Mouse (Mus musculus) hindbrain, embryonic 11.5 days (tissue): ENCODE data around the gene Insig1. TPM values are rescaled to one million over a fixed set of nuclear protein-coding genes. Genes with fewer than 3 reads are reported as not detected.

Source experiments
- ATAC-seq: fragments of 200-750 bp; cut with Nextera tagmentation; 2 replicates; pipeline ENCODE4 v1.8.0; 2017; ENCODE audit warnings: mild to moderate bottlenecking, moderate TSS enrichment, moderate library complexity; ENCODE audit not compliant: low FRiP score
- DNase-seq: peaks from one replicate; pipeline ENCODE4 v3.0.0-alpha.2; 2015; ENCODE audit warnings: low spot score
- H3K27ac ChIP-seq: fragments of 300-500 bp; sonication (generic); 2 replicates; pipeline ENCODE4 v1.5.1; 2014; ENCODE audit warnings: mild to moderate bottlenecking, low read depth, low read length
- H3K27me3 ChIP-seq: fragments of 300-500 bp; sonication (generic); 2 replicates; pipeline ENCODE4 v1.6.1; 2014; ENCODE audit warnings: mild to moderate bottlenecking, low read length, moderate library complexity, mixed read lengths; ENCODE audit not compliant: control insufficient read depth, insufficient read depth
- H3K36me3 ChIP-seq: fragments of 300-500 bp; sonication (generic); 2 replicates; pipeline ENCODE4 v1.6.1; 2014; ENCODE audit warnings: mild to moderate bottlenecking, low read length, moderate library complexity, mixed read lengths; ENCODE audit not compliant: control insufficient read depth, insufficient read depth
- H3K4me1 ChIP-seq: fragments of 300-500 bp; sonication (generic); replicated peaks from 2 replicates; pipeline ENCODE4 v1.6.1; 2014; ENCODE audit warnings: low read length, mixed read lengths; ENCODE audit not compliant: control insufficient read depth, insufficient read depth
- H3K4me2 ChIP-seq: fragments of 300-500 bp; sonication (generic); replicated peaks from 2 replicates; pipeline ENCODE4 v1.6.1; 2014; ENCODE audit warnings: mild to moderate bottlenecking, low read depth, low read length
- H3K4me3 ChIP-seq: fragments of 300-500 bp; sonication (generic); 2 replicates; pipeline ENCODE4 v1.5.1; 2014; ENCODE audit warnings: low read depth, low read length
- H3K9ac ChIP-seq: fragments of 300-500 bp; sonication (generic); 2 replicates; pipeline ENCODE4 v1.6.1; 2014; ENCODE audit warnings: low read depth, low read length
- H3K9me3 ChIP-seq: fragments of 300-500 bp; sonication (generic); 2 replicates; pipeline ENCODE4 v1.6.1; 2016; ENCODE audit warnings: low read length; ENCODE audit not compliant: control insufficient read depth
- WGBS: fragments of 180-500 bp; shearing (Covaris S2); extraction: QIAGEN DNeasy Blood & Tissue Kit; methylation state at CpG from one replicate; pipeline ENCODE4 v1.1.7; 2014; 5-methylcytosine and 5-hydroxymethylcytosine counted together
- polyA plus RNA-seq: library from polyadenylated mRNA; unstranded; fragments of >200 nt; fragmentation: Nextera tagmentation; extraction: Ambion mirVana; gene quantifications from 2 replicates; pipeline ENCODE4 v1.2.1, GENCODE M21; 2014

The Insig1 gene
- polyA plus RNA-seq, 1 experiment from 2014 or later: 118 TPM

GRCm38 (mm10) chr5:28071456-28072223 lies 477 bp downstream of the Insig1 start:
- Histone ChIP-seq H3K36me3 (peaks cover 19% of the 10 kb centered on the region), H3K4me2 (peak overlapping the region; percentile 78), H3K9me3 (no peaks in the 10 kb centered on the region), H3K27me3 (no peaks in the 10 kb centered on the region), H3K4me3 (peak overlapping the region; percentile 92), H3K4me1 (peaks cover 11% of the 10 kb centered on the region), H3K9ac (peak overlapping the region; percentile 87), H3K27ac (peak overlapping the region; percentile 88)
- ATAC-seq: peak; percentile 81
- peak; percentile 84 for DNase-seq
- WGBS: under 1% methylated on average over 50 of the region's 50 CpGs

GRCm38 (mm10) chr5:28079431-28079830 lies 8.3 kb downstream of the Insig1 start:
- 74% methylated on average over 2 of the region's 2 CpGs for WGBS

DNA sequence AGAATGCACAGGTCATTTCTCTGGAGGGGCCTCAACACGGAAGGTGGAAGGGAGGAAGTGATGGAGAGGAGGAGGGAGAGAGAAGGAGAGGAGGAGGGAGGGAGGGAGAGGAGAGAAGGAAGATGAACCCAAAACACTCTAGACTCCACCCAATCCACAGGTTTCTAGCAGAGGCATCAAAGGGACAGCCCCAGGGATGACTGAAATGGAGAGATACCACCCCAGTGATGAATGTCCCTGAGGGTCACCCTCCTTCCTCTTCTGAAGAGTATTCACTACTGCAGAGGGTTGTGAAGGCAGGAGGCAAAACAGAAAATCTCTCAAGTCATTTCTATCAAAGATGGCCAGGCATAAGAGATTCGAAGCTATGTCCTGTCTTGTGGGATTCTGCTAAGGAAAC lies 10.0 kb downstream of the Insig1 start:
- ATAC-seq (no peak), DNase-seq (no peak)
- H3K9me3 ChIP-seq: no peaks in the 10 kb centered on the region
- no peak overlapping the region for H3K9ac ChIP-seq
- WGBS: 76% methylated on average over 2 of the region's 2 CpGs
- H3K27ac ChIP-seq: no peak overlapping the region
- H3K27me3 ChIP-seq: no peaks in the 10 kb centered on the region
- H3K4me3 ChIP-seq: no peak overlapping the region
- no peak overlapping the region for H3K4me2 ChIP-seq
- peaks cover 5% of the 10 kb centered on the region; the same call in 1 of the 2 replicates for H3K36me3 ChIP-seq
- no peaks in the 10 kb centered on the region for H3K4me1 ChIP-seq

More at GRCm38 (mm10) chr5:28079431-28079830, 8.3 kb downstream of the Insig1 start:
- no peaks in the 10 kb centered on the region for H3K4me1 ChIP-seq
- no peak overlapping the region for H3K9ac ChIP-seq
- H3K9me3 ChIP-seq: no peaks in the 10 kb centered on the region
- peaks cover 10% of the 10 kb centered on the region; the same call in 1 of the 2 replicates for H3K36me3 ChIP-seq
- DNase-seq: no peak
- no peak for ATAC-seq
- no peaks in the 10 kb centered on the region for H3K27me3 ChIP-seq
- no peak overlapping the region for H3K4me2 ChIP-seq
- H3K27ac ChIP-seq: no peak overlapping the region
- H3K4me3 ChIP-seq: no peak overlapping the region

- Histone ChIP-seq H3K9me3 (no peaks in the 10 kb centered on the region), H3K4me1 (no peaks in the 10 kb centered on the region)
- 90% methylated on average over 2 of the region's 2 CpGs for WGBS
Observed at GRCm38 (mm10) chr5:28081822-28082221, 10.7 kb downstream of the Insig1 start.

DNA sequence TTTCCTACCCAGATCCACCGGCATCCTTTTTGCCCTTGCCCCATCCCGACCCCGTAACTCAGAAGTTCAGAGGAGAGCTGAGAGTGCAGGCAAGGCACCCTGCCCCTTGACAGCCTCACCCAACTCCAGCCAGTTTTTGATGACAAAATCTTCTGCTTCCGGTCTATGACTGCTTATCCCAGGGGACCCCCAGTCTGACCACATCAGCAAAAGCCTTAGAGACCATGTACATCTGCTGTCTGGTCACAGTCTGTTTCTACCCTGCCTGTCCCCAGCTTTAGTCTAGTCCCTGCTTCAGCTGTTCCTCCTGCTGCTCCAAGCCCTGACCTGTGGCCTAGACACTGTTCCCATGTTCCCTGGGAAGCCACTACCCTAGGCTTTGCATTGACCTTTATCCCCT lies 11.1 kb downstream of the Insig1 start:
- Histone ChIP-seq H3K27ac (no peak overlapping the region), H3K4me2 (no peak overlapping the region)
- WGBS: 68% methylated on average over 4 of the region's 4 CpGs

More at GRCm38 (mm10) chr5:28081822-28082221, 10.7 kb downstream of the Insig1 start:
- no peak overlapping the region for H3K27ac ChIP-seq
- no peaks in the 10 kb centered on the region; the same call in 1 of the 2 replicates for H3K36me3 ChIP-seq
- no peak overlapping the region for H3K4me2 ChIP-seq
- no peaks in the 10 kb centered on the region for H3K27me3 ChIP-seq
- no peak overlapping the region for H3K4me3 ChIP-seq
- no peak for ATAC-seq
- no peak for DNase-seq
- H3K9ac ChIP-seq: no peak overlapping the region

GRCm38 (mm10) chr5:28082796-28083195 lies 11.6 kb downstream of the Insig1 start:
- H3K36me3 ChIP-seq: no peaks in the 10 kb centered on the region; the same call in 1 of the 2 replicates
- H3K4me1 ChIP-seq: no peaks in the 10 kb centered on the region
- no peak for DNase-seq
- no peak overlapping the region for H3K9ac ChIP-seq
- no peak for ATAC-seq
- no peak overlapping the region for H3K4me2 ChIP-seq
- H3K9me3 ChIP-seq: no peaks in the 10 kb centered on the region
- 68% methylated on average over 3 of the region's 3 CpGs for WGBS
- H3K4me3 ChIP-seq: no peak overlapping the region
- H3K27ac ChIP-seq: no peak overlapping the region
- no peaks in the 10 kb centered on the region for H3K27me3 ChIP-seq

More for the DNA sequence above, 11.1 kb downstream of the Insig1 start:
- no peak for ATAC-seq
- Histone ChIP-seq H3K4me1 (no peaks in the 10 kb centered on the region), H3K4me3 (no peak overlapping the region), H3K36me3 (no peaks in the 10 kb centered on the region; the same call in 1 of the 2 replicates), H3K27me3 (no peaks in the 10 kb centered on the region), H3K9me3 (no peaks in the 10 kb centered on the region), H3K9ac (no peak overlapping the region)
- no peak for DNase-seq

DNA sequence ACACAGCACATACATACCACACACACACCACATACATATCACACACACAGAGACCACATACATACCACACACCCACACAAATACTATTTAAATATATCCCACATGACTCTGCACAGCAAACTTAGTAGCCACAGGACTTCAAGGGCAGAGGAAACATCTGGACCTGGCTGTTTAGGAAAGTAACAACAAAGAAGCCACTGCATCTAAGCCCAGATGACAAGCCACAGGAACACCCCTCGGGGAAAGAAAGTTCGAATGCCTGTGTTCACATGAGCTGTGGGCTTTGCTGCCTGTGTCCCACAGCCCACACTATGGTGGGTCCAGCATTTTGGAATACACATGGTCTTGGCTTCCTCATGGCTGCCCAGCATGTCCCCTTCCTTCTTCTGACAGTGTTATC lies 13.6 kb downstream of the Insig1 start:
- ATAC-seq (no peak), DNase-seq (no peak)

GRCm38 (mm10) chr5:28090547-28090946 lies 19.4 kb downstream of the Insig1 start:
- no peaks in the 10 kb centered on the region for H3K4me1 ChIP-seq
- no peak overlapping the region for H3K27ac ChIP-seq
- no peak for DNase-seq
- WGBS: 42% methylated on average over 1 of the region's 1 CpGs
- no peaks in the 10 kb centered on the region for H3K9me3 ChIP-seq
- no peaks in the 10 kb centered on the region for H3K27me3 ChIP-seq
- H3K9ac ChIP-seq: no peak overlapping the region
- H3K4me3 ChIP-seq: no peak overlapping the region
- H3K4me2 ChIP-seq: no peak overlapping the region
- no peak for ATAC-seq
- no peaks in the 10 kb centered on the region for H3K36me3 ChIP-seq

More for the DNA sequence above, 13.6 kb downstream of the Insig1 start:
- no peak overlapping the region for H3K4me2 ChIP-seq
- H3K4me1 ChIP-seq: no peaks in the 10 kb centered on the region
- no peaks in the 10 kb centered on the region for H3K36me3 ChIP-seq
- H3K9me3 ChIP-seq: no peaks in the 10 kb centered on the region
- H3K27ac ChIP-seq: no peak overlapping the region
- H3K27me3 ChIP-seq: no peaks in the 10 kb centered on the region
- WGBS: 91% methylated on average over 2 of the region's 2 CpGs
- no peak overlapping the region for H3K4me3 ChIP-seq
- H3K9ac ChIP-seq: no peak overlapping the region

- no peak overlapping the region for H3K4me2 ChIP-seq
- H3K27me3 ChIP-seq: no peaks in the 10 kb centered on the region
- no peak for DNase-seq
- H3K9ac ChIP-seq: no peak overlapping the region
- H3K4me3 ChIP-seq: no peak overlapping the region
- no peaks in the 10 kb centered on the region for H3K9me3 ChIP-seq
- no peaks in the 10 kb centered on the region for H3K36me3 ChIP-seq
- no peak overlapping the region for H3K27ac ChIP-seq
- ATAC-seq: no peak
- H3K4me1 ChIP-seq: no peaks in the 10 kb centered on the region
- 85% methylated on average over 3 of the region's 3 CpGs for WGBS
Observed at GRCm38 (mm10) chr5:28092327-28092726, 21.2 kb downstream of the Insig1 start.
